Mouse (Mus musculus) embryonic fibroblast, embryonic 13.5 days (primary cell): ENCODE data around the gene Cacna2d3.

Source experiments
- CTCF ChIP-seq: IDR thresholded peaks from 2 replicates; pipeline ENCODE4 v1.5.1; 2011; ENCODE audit warnings: mild to moderate bottlenecking, control low read depth, low read length, moderate library complexity, borderline replicate concordance; ENCODE audit not compliant: insufficient read depth
- POLR2A ChIP-seq: IDR thresholded peaks from 2 replicates; pipeline ENCODE4 v1.6.1; 2011; ENCODE audit warnings: low read depth, mild to moderate bottlenecking, control low read depth, low read length, moderate library complexity

GRCm38 (mm10) chr14:29405125-29405877 is 316.4 kb downstream of the Cacna2d3 start:
- TF ChIP-seq CTCF (no peak), POLR2A (no peak)
